Comparison of ENCODE assay signal across 9 mouse cellular contexts in genomic region chr4:141385275-141385674, GRCm38 (mm10). TPM values are rescaled to one million over a fixed set of nuclear protein-coding genes. Genes with fewer than 3 reads are reported as not detected.
DNase-seq lines count a peak whose midpoint lies in the region; ATAC-seq and TF ChIP-seq lines count a peak whose summit lies in the region.
"Had no signal": no experiment of that assay in that cellular context is flagged by ENCODE, and none has a peak within 500 bp of the region (broad histone marks: within the 10 kb centered on the region; RNA-seq: fewer than 3 reads in every experiment).

No protein-coding gene starts in this region.

- no peak for ATAC-seq in liver, embryonic 11.5 days (replicated peaks; ENCODE audit: low FRiP score)
- 0 out of 2 replicates have a peak, but pooled peaks have one; percentile 26 for ATAC-seq in intestine, postnatal 0 days

- H3K27ac ChIP-seq in liver, adult 2 months (replicated peaks; ENCODE audit: insufficient read depth, low read depth, low read length), result no peak overlapping the region
- no peak overlapping the region for H3K27ac ChIP-seq in liver, embryonic 11.5 days (ENCODE audit: low read depth, low read length)
- no peak overlapping the region for H3K27ac ChIP-seq in intestine, postnatal 0 days (ENCODE audit: low read depth, low read length)

- TF ChIP-seq POLR2A in liver, adult 2 months (IDR thresholded peaks at IDR 0.05; ENCODE audit: extremely low read depth, insufficient read depth, low read length), result no peak

- H3K4me2 ChIP-seq in liver, embryonic 11.5 days, result no peak overlapping the region
- H3K4me2 ChIP-seq in intestine, postnatal 0 days (replicated peaks; ENCODE audit: low read depth), result no peak overlapping the region

- H3K4me1 ChIP-seq in liver, adult 2 months (ENCODE audit: control insufficient read depth, insufficient read depth, low read length), result no peaks in the 10 kb centered on the region
- H3K4me1 ChIP-seq in liver, embryonic 11.5 days (replicated peaks; ENCODE audit: control insufficient read depth, insufficient read depth, low read length), result peaks cover 6% of the 10 kb centered on the region; the same call in 1 of the 2 replicates
- 0 out of 2 replicates have a peak, but pooled peaks cover 5% of the 10 kb centered on the region for H3K4me1 ChIP-seq in intestine, postnatal 0 days (replicated peaks; ENCODE audit: control insufficient read depth, insufficient read depth, low read length)

- WGBS in liver, adult 2 months, result 2% methylated on average over 7 of the region's 7 CpGs
- 3% methylated on average over 7 of the region's 7 CpGs for WGBS in liver, embryonic 11.5 days
- 0% methylated on average over 7 of the region's 7 CpGs for WGBS in intestine, postnatal 0 days

- peak; percentile 92 for TF ChIP-seq CTCF in liver, adult 2 months (IDR thresholded peaks at IDR 0.05; ENCODE audit: low read depth, low read length)
- TF ChIP-seq CTCF in intestine, postnatal 0 days (IDR thresholded peaks at IDR 0.05; ENCODE audit: low read depth), result peak; percentile 96

- no peak overlapping the region for H3K9ac ChIP-seq in liver, adult 2 months (ENCODE audit: low read depth, low read length)
- H3K9ac ChIP-seq in liver, embryonic 11.5 days (ENCODE audit: low read depth, low read length), result no peak overlapping the region
- no peak overlapping the region for H3K9ac ChIP-seq in intestine, postnatal 0 days (ENCODE audit: low read depth, low read length)

- no peaks in the 10 kb centered on the region for H3K27me3 ChIP-seq in liver, adult 2 months (ENCODE audit: control insufficient read depth, insufficient read depth, low read length)
- H3K27me3 ChIP-seq in liver, embryonic 11.5 days (replicated peaks; ENCODE audit: control insufficient read depth, insufficient read depth, low read length), result peaks cover 51% of the 10 kb centered on the region
- H3K27me3 ChIP-seq in intestine, postnatal 0 days (replicated peaks; ENCODE audit: control insufficient read depth, insufficient read depth, low read length), result peaks cover 29% of the 10 kb centered on the region; the same call in 1 of the 2 replicates
- H3K27me3 ChIP-seq in splenic B cell, adult 2 months (ENCODE audit: control insufficient read depth, insufficient read depth, low read length, poor library complexity, severe bottlenecking), result no peaks in the 10 kb centered on the region

- no peaks in the 10 kb centered on the region for H3K9me3 ChIP-seq in liver, embryonic 11.5 days (ENCODE audit: control insufficient read depth, low read length)
- no peaks in the 10 kb centered on the region for H3K9me3 ChIP-seq in intestine, postnatal 0 days (ENCODE audit: control insufficient read depth)

- no peak overlapping the region for H3K4me3 ChIP-seq in liver, adult 2 months (ENCODE audit: insufficient read depth, low read depth, low read length)
- no peak overlapping the region for H3K4me3 ChIP-seq in liver, embryonic 11.5 days (ENCODE audit: low read depth, low read length)
- H3K4me3 ChIP-seq in intestine, postnatal 0 days (ENCODE audit: low read depth, low read length), result no peak overlapping the region

- DNase-seq in liver, adult 2 months (ENCODE audit: extremely low read depth, low read depth, low spot score), result peak; percentile 67
- DNase-seq in liver, embryonic 11.5 days (ENCODE audit: low spot score), result no peak
- DNase-seq in ZHBTc4 (ENCODE audit: low read depth, low spot score), result peak; percentile 89
- DNase-seq in embryo, embryonic 11 days, result peak; percentile 85
- peak; percentile 64 for DNase-seq in lung, postnatal 25 days (ENCODE audit: low spot score)
- peak; percentile 86 for DNase-seq in splenic B cell, adult 2 months (ENCODE audit: low read depth, low spot score)
- DNase-seq in frontal cortex, postnatal 10 days (ENCODE audit: low spot score in 2 of 2), result no peak

- H3K79me2 ChIP-seq in liver, adult 2 months (ENCODE audit: control insufficient read depth, insufficient read depth, low read length), result no peaks in the 10 kb centered on the region

- H3K36me3 ChIP-seq in liver, adult 2 months (ENCODE audit: control insufficient read depth, insufficient read depth, low read length), result no peaks in the 10 kb centered on the region
- H3K36me3 ChIP-seq in liver, embryonic 11.5 days (ENCODE audit: control insufficient read depth, insufficient read depth, low read length), result no peaks in the 10 kb centered on the region
- H3K36me3 ChIP-seq in intestine, postnatal 0 days (ENCODE audit: control insufficient read depth, insufficient read depth), result no peaks in the 10 kb centered on the region
- H3K36me3 ChIP-seq in splenic B cell, adult 2 months (ENCODE audit: control insufficient read depth, insufficient read depth, low read length, poor library complexity, severe bottlenecking), result no peaks in the 10 kb centered on the region

RNA-seq across cellular contexts. Expression of gene Clcnka, which starts 13.2 kb away (rescaled TPM):
- not detected in 2 replicates for total RNA-seq in liver, adult 2 months (2014; rRNA removed)
- polyA plus RNA-seq in liver, adult 2 months (2012; rRNA removed), result 0.04 TPM in 1 of 2 replicates, not detected in the other
- polyA plus RNA-seq in liver, embryonic 11.5 days (2014; fragmentation: Nextera tagmentation; extraction: Ambion mirVana), result 0.19 TPM in 1 of 2 replicates, not detected in the other
- 0.14 TPM in 1 of 2 replicates, not detected in the other for polyA plus RNA-seq in intestine, postnatal 0 days (2015; fragmentation: Nextera tagmentation; extraction: Ambion mirVana)
- total RNA-seq: layer of hippocampus, adult 18-20 months had no signal

RNA-seq across cellular contexts. Expression of gene Fam131c, which starts 17.3 kb away (rescaled TPM):
- 0.40 and 0.46 TPM in 2 replicates for total RNA-seq in liver, adult 2 months (2014; rRNA removed)
- 4.5 and 10.3 TPM in 2 replicates for polyA plus RNA-seq in liver, adult 2 months (2012; rRNA removed)
- polyA plus RNA-seq in liver, embryonic 11.5 days (2014; fragmentation: Nextera tagmentation; extraction: Ambion mirVana), result 0.45 and 0.64 TPM in 2 replicates
- 1.4 and 2.4 TPM in 2 replicates for polyA plus RNA-seq in intestine, postnatal 0 days (2015; fragmentation: Nextera tagmentation; extraction: Ambion mirVana)

RNA-seq across cellular contexts. Expression of gene Clcnkb, which starts 30.5 kb away (rescaled TPM):
- total RNA-seq in liver, adult 2 months (2014; rRNA removed), result not detected in 2 replicates
- not detected in 2 replicates for polyA plus RNA-seq in liver, adult 2 months (2012; rRNA removed)
- polyA plus RNA-seq in liver, embryonic 11.5 days (2014; fragmentation: Nextera tagmentation; extraction: Ambion mirVana), result not detected in 2 replicates
- polyA plus RNA-seq in intestine, postnatal 0 days (2015; fragmentation: Nextera tagmentation; extraction: Ambion mirVana), result not detected in 2 replicates
- total RNA-seq: layer of hippocampus, adult 18-20 months had no signal

RNA-seq across cellular contexts. Expression of gene Hspb7, which starts 35.3 kb away (rescaled TPM):
- 0.07 and 0.09 TPM in 2 replicates for total RNA-seq in liver, adult 2 months (2014; rRNA removed)
- 0.02 TPM in 1 of 2 replicates, not detected in the other for polyA plus RNA-seq in liver, adult 2 months (2012; rRNA removed)
- polyA plus RNA-seq in liver, embryonic 11.5 days (2014; fragmentation: Nextera tagmentation; extraction: Ambion mirVana), result 0.42 and 1.2 TPM in 2 replicates
- polyA plus RNA-seq in intestine, postnatal 0 days (2015; fragmentation: Nextera tagmentation; extraction: Ambion mirVana), result 4.7 and 8.0 TPM in 2 replicates
- total RNA-seq: layer of hippocampus, adult 18-20 months had no signal

RNA-seq across cellular contexts. Expression of gene Srarp, which starts 50.6 kb away (rescaled TPM):
- not detected in 2 replicates for total RNA-seq in liver, adult 2 months (2014; rRNA removed)
- polyA plus RNA-seq in liver, adult 2 months (2012; rRNA removed), result not detected in 2 replicates
- polyA plus RNA-seq in liver, embryonic 11.5 days (2014; fragmentation: Nextera tagmentation; extraction: Ambion mirVana), result not detected in 2 replicates
- not detected in 2 replicates for polyA plus RNA-seq in intestine, postnatal 0 days (2015; fragmentation: Nextera tagmentation; extraction: Ambion mirVana)

Comparison
In these comparisons a context has a peak if more than half of its experiments do, and no peak if none do; other contexts are left out.
1. DNase-seq: peak in liver, adult 2 months (single experiment), ZHBTc4 (single experiment), embryo, embryonic 11 days (single experiment), lung, postnatal 25 days (single experiment) and splenic B cell, adult 2 months (single experiment); none in liver, embryonic 11.5 days (single experiment) and frontal cortex, postnatal 10 days (0 of 2).